Mouse (Mus musculus): ENCODE results near the gene Dglucy.

DNA sequence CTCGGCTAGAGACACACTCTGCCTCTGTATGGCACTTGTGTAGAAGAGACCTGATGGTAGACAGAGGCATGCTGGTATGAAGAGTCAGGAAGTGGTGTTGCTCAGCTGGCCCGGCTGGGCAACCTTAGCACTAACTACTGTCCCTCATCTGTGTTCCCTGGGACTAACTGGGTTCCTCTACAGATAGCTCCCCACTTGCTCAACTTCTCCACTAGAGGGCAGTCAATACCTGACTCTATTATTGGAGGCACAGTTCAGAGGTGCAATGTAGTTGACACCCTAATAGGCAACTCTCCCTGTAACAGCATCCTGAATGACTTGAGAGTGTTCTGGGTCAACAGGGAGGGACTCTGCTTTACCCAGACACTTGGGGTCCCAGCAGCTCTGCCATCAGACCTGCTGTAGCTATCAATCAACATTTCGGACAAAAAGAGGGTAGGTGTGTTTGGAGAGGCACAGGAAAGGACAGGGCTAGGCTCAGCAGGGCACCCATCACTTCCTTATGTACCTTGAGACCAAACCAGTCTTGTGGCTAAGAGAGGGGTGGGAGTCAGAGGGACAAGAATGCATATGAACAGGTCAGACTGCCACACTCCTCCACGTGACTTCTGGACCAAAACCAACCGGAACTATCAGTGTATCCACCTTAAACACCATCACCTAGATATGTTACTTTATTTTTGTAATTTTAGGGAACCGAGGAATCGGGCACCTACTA, 70.7 kb downstream of the Dglucy start:
- TF ChIP-seq ZNF384 (IDR thresholded peaks at IDR 0.05; ENCODE audit: low read depth, low read length) (no peak), HCFC1 (IDR thresholded peaks at IDR 0.05; ENCODE audit: borderline replicate concordance, insufficient read depth, low read length) (no peak)
